Mouse (Mus musculus) embryonic facial prominence, embryonic 15.5 days (tissue): ENCODE measurements around the gene Sgsm1. TPM values are rescaled to one million over a fixed set of nuclear protein-coding genes. Genes with fewer than 3 reads are reported as not detected.
A peak's percentile ranks its signal among the peaks of the same experiment; 100 is the strongest.

Experiments
- ATAC-seq: fragments of 200-750 bp; cut with Nextera tagmentation; 2 replicates; pipeline ENCODE4 v1.8.0; 2017; ENCODE audit warnings: low read depth, moderate TSS enrichment; ENCODE audit not compliant: insufficient number of reproducible peaks, low FRiP score, low TSS enrichment
- H3K27ac ChIP-seq: fragments of 300-500 bp; sonication (generic); replicated peaks from 2 replicates; pipeline ENCODE4 v1.5.1; 2015; ENCODE audit warnings: mild to moderate bottlenecking, inconsistent platforms
- H3K27me3 ChIP-seq: fragments of 300-500 bp; sonication (generic); 2 replicates; pipeline ENCODE4 v1.6.1; 2015; ENCODE audit warnings: inconsistent platforms
- H3K36me3 ChIP-seq: fragments of 300-500 bp; sonication (generic); 2 replicates; pipeline ENCODE4 v1.6.1; 2015; ENCODE audit warnings: mild to moderate bottlenecking, inconsistent platforms
- H3K4me1 ChIP-seq: fragments of 300-500 bp; sonication (generic); 2 replicates; pipeline ENCODE4 v1.6.1; 2015; ENCODE audit warnings: inconsistent platforms
- H3K4me2 ChIP-seq: fragments of 300-500 bp; sonication (generic); replicated peaks from 2 replicates; pipeline ENCODE4 v1.6.1; 2015; ENCODE audit warnings: mild to moderate bottlenecking, inconsistent platforms
- H3K4me3 ChIP-seq: fragments of 300-500 bp; sonication (generic); replicated peaks from 2 replicates; pipeline ENCODE4 v1.5.1; 2015; ENCODE audit warnings: mild to moderate bottlenecking, inconsistent platforms
- H3K9ac ChIP-seq: fragments of 300-500 bp; sonication (generic); 2 replicates; pipeline ENCODE4 v1.6.1; 2015; ENCODE audit warnings: inconsistent platforms
- H3K9me3 ChIP-seq: fragments of 300-500 bp; sonication (generic); replicated peaks from 2 replicates; pipeline ENCODE4 v1.6.1; 2016; ENCODE audit warnings: inconsistent platforms
- WGBS: fragments of 180-500 bp; shearing (Covaris S2); methylation state at CpG from one replicate; pipeline ENCODE4 v1.1.7; 2015; 5-methylcytosine and 5-hydroxymethylcytosine counted together
- polyA plus RNA-seq: library from polyadenylated mRNA; unstranded; fragments of >200 nt; fragmentation: Nextera tagmentation; extraction: Ambion mirVana; gene quantifications from 2 replicates; pipeline ENCODE4 v1.2.1, GENCODE M21; 2015

The Sgsm1 gene
- polyA plus RNA-seq, 1 experiment from 2014 or later: 3.3 TPM

GRCm38 (mm10) chr5:113215610-113216011, 95.0 kb downstream of the Sgsm1 start:
- H3K4me2 ChIP-seq: no peak overlapping the region
- H3K4me3 ChIP-seq: no peak overlapping the region
- peaks cover 45% of the 10 kb centered on the region for H3K4me1 ChIP-seq
- H3K9ac ChIP-seq: no peak overlapping the region
- no peak for ATAC-seq
- WGBS: 60% methylated on average over 9 of the region's 9 CpGs
- H3K9me3 ChIP-seq: no peaks in the 10 kb centered on the region
- H3K27ac ChIP-seq: no peak overlapping the region
- no peaks in the 10 kb centered on the region for H3K36me3 ChIP-seq
- H3K27me3 ChIP-seq: peaks cover 22% of the 10 kb centered on the region

- H3K27me3 ChIP-seq: peaks cover 12% of the 10 kb centered on the region
- no peaks in the 10 kb centered on the region for H3K36me3 ChIP-seq
- 0 out of 2 replicates have a peak, but pooled peaks have one; percentile 4 for ATAC-seq
- no peak overlapping the region for H3K27ac ChIP-seq
- H3K9me3 ChIP-seq: no peaks in the 10 kb centered on the region
- no peak overlapping the region for H3K4me2 ChIP-seq
- H3K4me1 ChIP-seq: peaks cover 51% of the 10 kb centered on the region
- H3K4me3 ChIP-seq: no peak overlapping the region
- 57% methylated on average over 11 of the region's 11 CpGs for WGBS
- no peak overlapping the region for H3K9ac ChIP-seq
These were observed 96.1 kb downstream of the Sgsm1 start for GRCm38 (mm10) chr5:113214455-113214854.

GRCm38 (mm10) chr5:113214041-113214440, 96.5 kb downstream of the Sgsm1 start:
- ATAC-seq: no peak
- Histone ChIP-seq H3K27ac (no peak overlapping the region), H3K9ac (no peak overlapping the region), H3K4me3 (no peak overlapping the region), H3K36me3 (no peaks in the 10 kb centered on the region), H3K27me3 (peaks cover 8% of the 10 kb centered on the region; the same call in 1 of the 2 replicates), H3K4me2 (no peak overlapping the region), H3K4me1 (peaks cover 51% of the 10 kb centered on the region), H3K9me3 (no peaks in the 10 kb centered on the region)
- 82% methylated on average over 8 of the region's 8 CpGs for WGBS

- Histone ChIP-seq H3K36me3 (no peaks in the 10 kb centered on the region), H3K4me1 (peaks cover 68% of the 10 kb centered on the region), H3K9ac (no peak overlapping the region), H3K9me3 (no peaks in the 10 kb centered on the region), H3K27me3 (no peaks in the 10 kb centered on the region), H3K27ac (no peak overlapping the region), H3K4me3 (no peak overlapping the region), H3K4me2 (no peak overlapping the region)
- WGBS: 73% methylated on average over 10 of the region's 10 CpGs
- no peak for ATAC-seq
These were observed 98.3 kb downstream of the Sgsm1 start for GRCm38 (mm10) chr5:113212156-113212835.

GRCm38 (mm10) chr5:113210314-113210713, 100.3 kb downstream of the Sgsm1 start:
- Histone ChIP-seq H3K9ac (no peak overlapping the region), H3K4me3 (no peak overlapping the region), H3K9me3 (no peaks in the 10 kb centered on the region), H3K27ac (peak overlapping the region; percentile 88), H3K27me3 (no peaks in the 10 kb centered on the region), H3K4me2 (no peak overlapping the region), H3K36me3 (no peaks in the 10 kb centered on the region), H3K4me1 (peaks cover 54% of the 10 kb centered on the region)
- ATAC-seq: no peak
- 76% methylated on average over 6 of the region's 6 CpGs for WGBS

GRCm38 (mm10) chr5:113209898-113210297, 100.7 kb downstream of the Sgsm1 start:
- H3K4me3 ChIP-seq: no peak overlapping the region
- H3K4me1 ChIP-seq: peaks cover 54% of the 10 kb centered on the region
- peak overlapping the region; percentile 88 for H3K27ac ChIP-seq
- no peak overlapping the region for H3K4me2 ChIP-seq
- no peak for ATAC-seq
- H3K9ac ChIP-seq: no peak overlapping the region
- no peaks in the 10 kb centered on the region for H3K9me3 ChIP-seq
- WGBS: 85% methylated on average over 13 of the region's 13 CpGs
- no peaks in the 10 kb centered on the region for H3K27me3 ChIP-seq
- H3K36me3 ChIP-seq: no peaks in the 10 kb centered on the region

- no peaks in the 10 kb centered on the region for H3K9me3 ChIP-seq
- H3K4me1 ChIP-seq: peaks cover 51% of the 10 kb centered on the region
- H3K4me3 ChIP-seq: no peak overlapping the region
- H3K36me3 ChIP-seq: no peaks in the 10 kb centered on the region
- WGBS: 47% methylated on average over 11 of the region's 11 CpGs
- peak overlapping the region; percentile 88 for H3K27ac ChIP-seq
- H3K9ac ChIP-seq: no peak overlapping the region
- H3K4me2 ChIP-seq: no peak overlapping the region
- ATAC-seq: no peak
- H3K27me3 ChIP-seq: no peaks in the 10 kb centered on the region
These were observed 101.2 kb downstream of the Sgsm1 start for GRCm38 (mm10) chr5:113209401-113209750.

GRCm38 (mm10) chr5:113208622-113209400, 101.8 kb downstream of the Sgsm1 start:
- ATAC-seq: peak; percentile 63
- H3K9me3 ChIP-seq: no peaks in the 10 kb centered on the region
- WGBS: 29% methylated on average over 11 of the region's 11 CpGs

GRCm38 (mm10) chr5:113208048-113208447, 102.5 kb downstream of the Sgsm1 start:
- H3K4me2 ChIP-seq: no peak overlapping the region
- peaks cover 41% of the 10 kb centered on the region for H3K4me1 ChIP-seq
- no peak overlapping the region for H3K4me3 ChIP-seq
- peak overlapping the region; percentile 88 for H3K27ac ChIP-seq
- 59% methylated on average over 4 of the region's 4 CpGs for WGBS
- no peaks in the 10 kb centered on the region for H3K36me3 ChIP-seq
- H3K9ac ChIP-seq: no peak overlapping the region
- no peaks in the 10 kb centered on the region for H3K9me3 ChIP-seq
- H3K27me3 ChIP-seq: no peaks in the 10 kb centered on the region
- ATAC-seq: no peak

More at GRCm38 (mm10) chr5:113208622-113209400, 101.8 kb downstream of the Sgsm1 start:
- H3K4me1 ChIP-seq: peaks cover 45% of the 10 kb centered on the region
- no peak overlapping the region for H3K4me2 ChIP-seq
- peak overlapping the region; percentile 88 for H3K27ac ChIP-seq
- H3K27me3 ChIP-seq: no peaks in the 10 kb centered on the region
- no peaks in the 10 kb centered on the region for H3K36me3 ChIP-seq
- H3K4me3 ChIP-seq: no peak overlapping the region
- no peak overlapping the region for H3K9ac ChIP-seq

GRCm38 (mm10) chr5:113206670-113207352, 103.8 kb downstream of the Sgsm1 start:
- peaks cover 41% of the 10 kb centered on the region for H3K4me1 ChIP-seq
- 43% methylated on average over 9 of the region's 9 CpGs for WGBS
- peak overlapping the region; percentile 88; the same call in 1 of the 2 replicates for H3K27ac ChIP-seq
- no peak overlapping the region for H3K9ac ChIP-seq
- no peaks in the 10 kb centered on the region for H3K36me3 ChIP-seq
- no peaks in the 10 kb centered on the region for H3K27me3 ChIP-seq
- H3K4me3 ChIP-seq: no peak overlapping the region
- H3K4me2 ChIP-seq: no peak overlapping the region
- no peak for ATAC-seq
- H3K9me3 ChIP-seq: no peaks in the 10 kb centered on the region

GRCm38 (mm10) chr5:113204193-113204592, 106.4 kb downstream of the Sgsm1 start:
- Histone ChIP-seq H3K9ac (no peak overlapping the region), H3K4me3 (no peak overlapping the region), H3K36me3 (no peaks in the 10 kb centered on the region), H3K27ac (no peak overlapping the region), H3K4me2 (no peak overlapping the region), H3K27me3 (no peaks in the 10 kb centered on the region), H3K9me3 (no peaks in the 10 kb centered on the region), H3K4me1 (peaks cover 22% of the 10 kb centered on the region)
- WGBS: 75% methylated on average over 9 of the region's 9 CpGs
- ATAC-seq: no peak
